Mouse (Mus musculus) adrenal gland, adult 8-10 months (tissue): ENCODE measurements at regions not wholly inside any gene's neighbourhood (a gene's known extent, or its start where the extent isn't known, plus 50 kb on each side); places are given as distances from the start of the nearest gene placed in this dataset.
"Not testable (repeated sequence)": the region's sequence is repeated elsewhere in the genome, so short reads cannot be mapped to it uniquely, and the experiment has no call there.

ENCODE experiments used
- DNase-seq: peaks from one replicate; pipeline ENCODE4 v3.0.0; 2022

DNA sequence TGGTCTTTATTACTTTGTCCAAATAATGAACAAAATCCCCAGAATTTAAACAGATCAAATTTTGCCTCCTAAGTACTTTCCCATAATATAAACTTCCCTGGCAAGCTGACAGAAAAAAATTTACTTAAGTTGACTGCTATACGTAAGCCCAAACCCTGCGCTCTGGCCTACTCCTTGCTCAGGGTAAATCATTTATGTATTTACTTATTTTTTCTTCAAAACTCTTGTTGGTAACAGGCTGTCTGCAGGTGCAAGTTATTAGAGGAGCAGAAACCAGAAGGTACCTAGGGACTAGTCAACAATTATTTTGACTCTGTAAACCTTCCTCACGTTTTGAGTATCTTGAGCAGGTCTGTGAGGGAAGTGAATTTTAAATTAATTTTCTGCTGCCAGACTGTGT, 2615.7 kb downstream of the Poteg start:
- no peak for DNase-seq

DNA sequence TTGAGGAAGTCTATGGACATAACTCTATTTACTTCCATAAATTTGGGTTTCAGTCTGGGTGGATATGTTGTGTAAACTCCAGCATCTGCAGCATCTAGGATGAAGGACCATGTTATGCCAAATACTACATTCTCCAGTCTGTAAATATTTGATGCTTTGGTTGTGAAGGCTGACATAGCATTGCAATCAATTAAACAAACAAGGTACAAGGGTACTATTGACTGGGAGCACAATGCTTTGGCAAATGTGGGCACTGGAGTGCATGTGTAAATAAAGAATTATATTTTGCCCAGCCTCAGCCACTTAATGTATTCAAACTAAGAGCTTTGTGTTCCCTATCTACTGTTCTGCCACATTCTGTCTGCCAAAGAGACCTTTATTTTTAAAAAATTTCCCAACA, 2630.3 kb downstream of the Poteg start:
- no peak for DNase-seq

DNA sequence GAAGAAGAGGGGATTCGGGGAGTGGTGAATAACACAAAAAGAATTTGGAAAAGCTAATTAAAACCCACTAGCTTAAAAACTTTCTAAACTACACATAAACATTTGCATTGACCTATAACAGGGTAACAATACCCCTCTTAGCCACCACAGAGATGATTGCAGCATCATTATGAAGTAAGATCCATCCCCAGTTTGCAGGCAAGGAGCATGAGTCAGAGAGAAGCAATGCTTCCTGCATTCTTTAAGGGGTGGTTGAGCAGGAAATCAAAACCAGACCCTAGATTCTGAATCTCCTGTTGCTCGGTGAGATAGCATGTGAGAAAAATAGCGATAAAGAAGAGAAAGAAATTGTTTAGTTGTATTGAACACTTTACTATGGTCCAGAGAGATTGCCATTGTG, 2680.3 kb downstream of the Poteg start:
- DNase-seq, result no peak

DNA sequence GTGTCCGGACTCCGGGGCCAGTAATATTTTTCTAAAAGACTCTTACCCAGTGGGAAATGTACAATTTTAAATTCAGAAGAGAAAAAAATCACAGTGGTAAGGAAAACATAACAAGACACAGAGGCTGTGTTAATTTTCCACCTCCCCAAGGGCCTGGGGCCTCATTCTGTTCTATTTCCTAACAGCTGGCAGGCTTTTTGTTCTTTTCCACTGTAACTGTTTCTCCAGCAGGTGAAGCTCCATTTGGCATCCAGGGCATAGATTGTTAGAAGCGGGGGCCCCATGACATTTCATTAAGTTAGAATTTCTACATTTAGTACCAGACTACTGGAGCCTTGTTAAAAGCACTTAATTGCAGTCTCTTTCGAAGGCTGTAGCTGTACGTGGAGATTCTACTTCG, 2687.5 kb downstream of the Poteg start:
- no peak for DNase-seq

DNA sequence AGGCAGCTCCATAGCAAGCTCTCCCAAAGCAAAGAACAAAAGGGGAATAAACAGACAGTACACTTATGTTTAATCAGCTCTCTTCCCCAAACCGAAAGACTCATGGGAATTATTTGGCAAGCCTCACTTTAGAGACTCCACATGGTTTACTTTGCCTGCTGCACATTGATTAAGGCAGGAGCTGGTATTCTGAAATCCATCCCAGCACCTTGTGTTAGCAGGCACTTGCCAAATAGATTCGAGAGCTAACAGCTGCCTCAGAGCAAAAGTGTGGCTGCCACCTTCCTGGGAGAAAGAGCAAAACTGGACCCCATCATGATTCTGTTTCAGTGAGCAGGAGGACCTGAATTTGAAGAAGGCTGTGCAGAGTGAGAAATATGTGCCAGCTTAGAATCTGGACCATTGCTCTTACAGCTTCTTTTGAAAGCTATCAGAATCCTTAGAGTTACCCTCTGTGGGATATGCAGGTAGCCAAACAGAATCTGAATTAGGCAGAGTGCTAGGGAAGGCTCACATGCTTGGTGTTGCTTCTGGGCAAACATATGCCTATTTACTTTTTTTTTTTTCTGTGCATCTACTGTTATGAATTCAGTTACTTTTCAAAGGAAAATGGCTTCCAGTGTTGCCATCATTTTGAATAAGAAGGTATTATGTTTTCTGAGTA, 2703.8 kb downstream of the Poteg start:
- no peak for DNase-seq

DNA sequence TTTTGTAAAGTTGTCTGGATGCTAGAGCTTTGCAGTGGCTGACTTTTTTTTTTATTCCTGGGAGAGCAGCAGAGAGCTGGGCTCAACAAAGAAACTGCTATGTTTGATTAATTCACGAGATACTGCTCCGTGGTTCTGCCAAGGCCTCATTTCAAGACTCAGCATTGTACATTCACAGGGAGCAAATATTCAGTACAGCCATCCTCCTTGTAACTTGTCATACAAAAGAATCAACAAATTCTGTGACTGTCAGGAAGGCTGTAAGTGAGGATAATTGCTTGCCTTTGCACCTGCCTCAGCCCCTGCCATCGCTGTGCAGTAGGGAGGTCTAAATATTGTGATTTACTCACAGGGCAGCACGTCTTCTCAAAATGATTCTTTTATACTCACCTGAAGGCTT, 2705.5 kb downstream of the Poteg start:
- DNase-seq, result no peak

DNA sequence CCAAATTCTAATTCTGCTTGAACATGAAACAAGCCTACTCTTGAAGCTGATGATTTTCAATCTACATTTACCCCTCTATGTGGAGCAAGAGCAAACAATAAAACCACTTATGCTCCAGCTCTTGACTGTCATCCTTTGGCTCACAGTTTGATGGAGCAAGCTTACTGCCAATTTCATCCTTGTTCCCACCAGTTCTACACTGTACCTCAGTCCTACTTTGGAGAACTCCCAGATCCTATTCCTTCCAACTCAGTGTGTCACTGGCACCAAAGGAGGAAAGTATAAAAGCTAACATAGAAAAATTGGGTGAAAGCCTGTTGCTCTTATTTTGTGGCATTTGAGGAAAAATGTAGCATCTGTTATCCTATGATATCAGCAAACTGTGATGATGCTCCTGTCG, 2724.4 kb downstream of the Poteg start:
- no peak for DNase-seq

DNA sequence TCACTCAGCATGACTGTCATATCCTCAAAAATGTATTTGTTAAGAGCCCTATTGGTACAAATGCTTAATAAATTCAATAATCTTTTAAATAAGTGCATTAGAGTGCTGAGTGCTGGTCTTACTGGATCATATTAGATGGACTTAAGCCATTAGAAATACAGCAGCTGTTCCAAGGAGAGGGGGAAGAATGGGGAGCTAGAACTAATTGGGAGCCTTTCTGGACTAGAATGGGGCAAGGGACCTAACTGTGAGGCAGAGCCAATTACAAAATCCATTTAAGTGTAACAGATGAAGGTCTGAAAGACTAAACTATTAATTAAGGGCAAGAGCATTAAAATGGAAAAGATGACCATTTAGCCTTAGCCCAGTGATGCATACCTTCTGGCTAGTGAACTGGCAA, 2755.3 kb downstream of the Poteg start:
- DNase-seq, result not testable (repeated sequence)

DNA sequence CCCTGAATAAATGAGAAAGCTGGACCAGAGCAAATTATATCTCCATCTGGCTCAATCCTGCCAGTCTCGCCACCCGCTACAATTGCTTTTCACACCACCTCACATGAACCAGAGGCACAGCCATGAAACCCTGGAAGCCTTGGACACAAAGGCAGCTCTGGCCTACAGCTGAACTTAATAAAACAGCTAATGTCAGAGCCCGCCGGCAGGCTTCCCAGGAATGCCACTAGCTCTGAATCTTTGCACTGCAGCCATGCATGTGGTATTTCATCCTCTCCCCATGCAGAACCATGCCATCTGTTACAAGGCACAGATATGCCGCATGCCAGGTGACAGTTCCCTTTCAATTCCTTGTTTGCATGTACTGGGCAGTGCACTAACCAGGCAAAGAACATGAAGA, 2779.9 kb downstream of the Poteg start:
- DNase-seq, result no peak

DNA sequence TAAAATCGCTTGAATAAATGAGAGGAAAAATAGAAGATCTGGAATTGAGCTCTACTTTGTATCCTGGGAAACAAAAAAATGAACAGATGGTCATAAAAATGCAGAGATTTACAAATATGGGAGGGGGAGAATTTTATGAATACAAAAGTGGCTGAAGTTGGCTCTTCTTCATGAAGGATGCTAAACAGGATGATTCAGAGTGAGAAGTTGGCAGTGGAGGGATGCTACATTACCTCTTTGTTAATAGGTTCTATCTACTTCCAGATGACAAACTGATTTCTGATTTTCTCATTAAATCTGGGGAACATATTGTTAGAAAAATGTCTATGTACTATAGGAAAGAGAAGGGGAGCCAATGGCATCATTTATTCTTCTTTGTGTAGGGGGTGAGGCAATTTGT, 2785.8 kb downstream of the Poteg start:
- DNase-seq, result no peak

DNA sequence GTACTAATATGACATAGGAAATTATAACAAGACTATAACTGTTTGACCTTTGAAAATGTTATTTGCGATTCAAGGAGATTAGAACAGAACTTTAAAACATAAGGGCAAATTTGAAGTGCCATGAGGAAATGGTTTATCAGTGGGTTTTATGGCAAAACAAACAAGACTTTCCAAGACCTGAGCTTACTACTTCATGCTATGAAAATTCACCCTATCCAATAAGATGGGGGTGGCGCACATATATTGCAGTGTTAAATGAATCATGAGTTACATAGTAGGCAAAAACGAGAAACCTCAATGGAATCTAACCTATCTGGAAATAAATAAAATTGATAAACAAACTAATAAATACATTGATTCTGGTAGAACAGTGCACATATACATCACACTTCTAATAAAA, 2804.3 kb downstream of the Poteg start:
- no peak for DNase-seq

DNA sequence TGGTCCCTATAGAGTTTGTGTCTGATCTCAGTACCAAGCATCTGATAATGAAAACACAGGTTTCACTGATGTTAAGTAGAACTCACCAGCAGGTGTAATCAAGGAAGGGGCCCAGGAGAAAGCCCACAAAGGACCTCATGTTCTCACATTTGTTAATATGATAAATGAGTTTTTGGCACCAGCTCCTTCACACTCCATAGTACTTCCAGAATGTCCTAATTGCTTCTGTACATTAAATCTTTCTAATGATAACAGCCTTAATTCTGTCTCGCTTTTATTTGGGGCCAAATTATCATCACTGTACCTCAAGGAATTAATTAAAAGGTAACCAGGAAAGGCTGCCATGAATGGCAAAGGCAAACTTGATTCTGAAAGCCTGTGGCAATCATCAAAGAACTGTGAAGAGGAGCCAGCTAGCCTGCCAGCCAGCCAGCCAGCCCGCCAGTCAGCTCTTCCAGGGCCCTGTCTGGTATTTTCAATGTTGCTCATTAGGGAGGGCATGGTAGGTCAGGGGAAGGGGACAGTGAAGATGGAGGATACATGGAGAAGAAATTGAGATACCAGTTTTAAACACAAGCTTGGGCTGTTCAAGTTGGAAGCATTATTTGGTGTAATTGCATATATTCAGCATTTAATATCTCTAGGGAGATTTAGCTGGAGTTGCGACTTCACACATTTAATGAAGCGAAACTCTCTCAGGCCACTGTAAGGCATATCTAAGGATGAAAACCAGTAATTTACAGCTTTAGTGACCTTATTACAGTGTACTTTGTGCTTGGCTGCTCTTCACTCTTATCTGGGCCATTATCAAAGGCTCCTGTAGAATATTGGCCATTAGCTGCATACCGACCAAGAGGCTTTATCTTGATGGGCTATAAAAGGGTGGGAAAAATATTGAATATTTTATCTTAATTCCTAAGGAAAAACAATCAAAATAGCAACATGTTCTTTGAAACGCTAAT, 2822.8 kb downstream of the Poteg start:
- no peak for DNase-seq

DNA sequence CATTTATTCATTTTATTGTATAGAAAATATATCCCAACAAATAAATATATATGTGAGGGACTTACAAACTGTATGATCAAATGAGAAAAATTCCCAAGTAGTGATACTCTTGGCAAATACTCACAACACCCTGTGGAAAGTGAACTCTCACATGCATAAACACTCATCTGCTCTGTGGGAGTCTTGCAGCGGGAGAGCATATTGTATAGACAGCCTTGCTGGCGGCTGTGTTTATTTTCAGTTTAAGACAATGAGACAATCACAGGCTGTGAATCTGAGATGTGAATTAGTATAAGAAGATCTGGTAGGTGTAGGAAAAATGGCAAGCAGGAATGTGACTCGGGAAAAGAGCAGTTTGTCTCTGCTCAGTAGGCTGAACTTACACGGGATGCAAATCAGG, 2841.7 kb downstream of the Poteg start:
- no peak for DNase-seq

DNA sequence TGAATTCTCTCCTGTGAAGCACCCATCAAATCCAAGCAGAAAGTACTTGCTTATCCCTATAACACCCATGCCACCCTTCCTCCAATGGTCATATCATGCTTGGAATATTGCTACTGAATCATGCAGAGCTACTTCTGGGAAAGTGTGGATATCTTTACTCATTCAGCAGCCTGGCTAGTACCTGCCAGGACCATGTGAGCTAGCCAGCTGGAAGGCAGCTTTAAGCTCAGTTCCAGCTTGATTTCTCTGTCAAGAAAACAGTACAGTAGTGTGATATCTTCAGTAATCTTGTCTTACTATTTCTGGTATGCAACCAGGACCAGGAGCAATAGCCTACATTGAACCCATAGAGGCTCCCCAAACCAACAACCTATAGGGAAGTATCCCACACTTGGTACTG, 2883.7 kb downstream of the Poteg start:
- DNase-seq, result no peak

DNA sequence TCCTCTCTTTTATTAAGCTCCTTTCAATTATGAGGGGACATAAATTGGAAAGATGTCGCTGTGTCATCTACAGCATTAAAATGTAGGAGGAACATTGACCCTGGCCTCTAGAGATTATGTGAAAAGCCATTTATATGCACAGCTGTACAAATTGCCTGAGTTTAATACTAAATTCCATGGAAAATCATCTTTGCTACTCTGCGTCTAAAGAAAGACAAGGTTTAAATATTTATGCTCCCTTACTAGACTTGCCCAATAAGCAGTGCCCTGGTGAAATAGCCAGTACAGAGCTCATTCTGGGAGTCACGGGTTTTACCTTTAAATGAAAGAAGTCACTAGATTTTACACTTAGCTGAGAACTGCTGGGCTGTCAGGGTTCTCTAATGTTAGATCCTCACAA, 2885.9 kb downstream of the Poteg start:
- no peak for DNase-seq

DNA sequence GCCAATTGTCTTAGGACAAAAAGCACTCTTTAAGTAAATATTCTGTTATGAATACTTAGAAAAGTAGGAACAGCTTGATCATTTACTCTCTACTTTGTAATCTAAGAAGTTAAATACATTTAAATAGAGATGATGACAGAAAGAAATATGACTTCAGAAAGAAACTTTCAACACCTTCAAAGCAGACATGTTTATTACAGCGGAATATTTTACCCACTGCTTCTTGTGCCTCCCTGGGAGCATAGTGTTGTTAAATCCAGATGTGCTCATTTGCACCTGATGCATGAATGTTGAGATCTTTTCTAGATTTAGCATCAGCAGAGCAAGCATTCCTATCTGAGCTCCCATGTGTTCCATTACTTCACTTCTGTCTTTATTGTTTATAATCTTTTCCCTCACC, 2912.0 kb downstream of the Poteg start:
- no peak for DNase-seq

DNA sequence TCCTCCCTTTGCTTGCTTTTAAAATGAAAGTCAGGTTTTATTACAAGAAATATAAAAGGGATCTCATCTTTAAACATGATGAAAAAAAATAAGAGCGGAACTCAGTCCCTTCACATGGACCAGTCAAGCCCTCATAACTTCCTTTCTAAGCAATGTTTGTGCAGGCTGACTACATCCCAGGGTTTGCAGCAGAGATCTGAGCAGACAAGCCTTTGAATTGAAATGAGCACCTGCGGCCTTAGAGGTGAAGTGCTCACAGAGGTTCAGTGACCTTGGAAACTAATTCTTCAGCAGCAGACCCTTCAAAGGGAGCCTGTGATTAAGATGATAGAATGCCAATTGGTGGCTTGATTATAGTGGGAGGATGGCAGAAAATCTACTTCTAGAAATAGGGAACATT, 2918.3 kb downstream of the Poteg start:
- no peak for DNase-seq

DNA sequence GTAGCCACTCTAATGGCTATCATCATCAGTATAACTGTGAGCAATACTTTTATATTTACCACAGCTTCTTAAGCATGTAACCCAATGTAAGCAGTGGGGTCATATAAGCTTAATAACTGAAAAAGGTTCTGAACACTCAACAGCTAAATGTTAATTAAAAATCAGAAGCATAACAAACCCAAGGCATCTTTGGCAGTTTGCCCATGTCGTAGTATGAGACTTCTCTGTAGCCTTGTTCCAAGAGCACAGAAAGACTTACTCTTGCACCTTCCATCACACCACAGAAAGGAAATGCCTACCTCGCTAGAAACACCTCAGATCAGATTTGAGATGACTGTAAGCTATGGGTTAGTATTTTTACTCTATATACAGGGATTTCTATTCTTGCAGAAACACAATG, 2944.5 kb downstream of the Poteg start:
- no peak for DNase-seq

DNA sequence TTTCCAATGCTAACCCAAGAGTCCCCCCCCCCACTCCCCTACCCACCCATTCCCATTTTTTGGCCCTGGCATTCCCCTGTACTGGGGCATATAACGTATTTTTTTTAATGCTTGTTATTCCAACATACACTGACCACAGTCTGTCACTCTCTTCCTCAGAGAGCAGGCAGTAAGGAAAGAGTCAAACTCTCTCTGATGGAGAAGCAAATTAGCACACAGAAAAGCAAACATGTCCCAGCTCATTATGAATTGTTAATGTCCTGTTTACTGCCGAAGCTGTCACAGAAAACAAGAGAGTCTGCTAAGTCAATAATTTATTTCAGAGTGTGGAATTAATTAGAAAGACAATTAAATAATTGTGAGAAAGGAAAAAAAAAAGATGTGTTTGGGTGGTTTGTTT, 2989.1 kb upstream of the 5930422O12Rik start:
- DNase-seq, result no peak

DNA sequence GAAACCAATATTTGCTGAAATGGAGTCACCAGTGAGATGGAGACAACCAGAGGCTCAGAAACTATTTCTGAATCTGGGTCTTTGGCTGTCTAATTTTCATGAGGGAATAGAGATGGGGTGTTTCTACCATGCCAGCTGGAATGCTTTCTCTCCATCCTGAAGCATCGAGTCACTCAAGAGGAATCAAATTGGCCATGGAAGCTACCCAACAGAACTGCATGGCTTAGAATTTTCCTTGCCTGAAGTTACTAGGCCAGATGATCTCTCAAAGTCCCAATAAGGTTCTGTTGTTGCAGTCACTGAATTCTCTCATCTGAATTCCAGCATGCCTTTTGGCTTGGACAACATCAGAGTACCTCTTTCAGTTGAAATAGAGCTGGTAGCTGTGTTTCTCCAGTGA, 2986.7 kb upstream of the 5930422O12Rik start:
- DNase-seq, result no peak

DNA sequence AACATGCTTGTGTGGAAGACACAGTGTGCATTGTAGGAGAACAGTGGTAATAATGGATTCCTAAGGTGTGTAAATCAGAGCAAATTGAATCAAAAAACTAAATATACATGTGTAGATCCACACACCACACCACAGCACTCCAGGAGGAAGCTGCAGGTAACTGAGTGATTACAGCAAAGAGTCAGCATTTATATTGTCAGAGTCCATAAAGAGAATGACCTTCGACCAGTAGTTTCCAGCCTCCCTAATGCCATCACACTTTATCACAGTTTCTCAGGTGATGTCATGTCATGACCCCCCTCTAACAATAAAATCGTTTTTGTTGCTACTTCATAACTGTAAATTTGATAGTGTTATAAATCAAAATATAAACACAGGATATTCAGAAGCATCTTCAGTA, 2984.6 kb upstream of the 5930422O12Rik start:
- no peak for DNase-seq

DNA sequence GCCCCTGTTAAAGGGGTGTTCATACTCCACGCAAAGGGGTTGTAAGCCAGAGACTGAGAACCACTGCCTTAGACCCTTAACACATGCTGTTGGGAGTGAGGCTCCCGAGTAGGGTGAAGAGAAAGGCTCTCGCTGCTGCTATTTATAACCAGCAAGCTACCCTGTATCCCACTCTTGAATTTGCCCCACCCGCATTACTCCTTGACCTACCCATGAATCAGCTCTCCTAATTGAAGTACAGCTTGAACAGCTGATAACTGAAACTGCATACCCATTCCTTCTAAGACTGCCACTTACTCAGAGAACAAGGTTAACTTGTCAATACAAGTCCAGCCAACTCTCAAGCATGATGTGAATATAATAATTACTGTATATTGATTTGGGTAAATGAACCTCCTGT, 2984.2 kb upstream of the 5930422O12Rik start:
- no peak for DNase-seq

DNA sequence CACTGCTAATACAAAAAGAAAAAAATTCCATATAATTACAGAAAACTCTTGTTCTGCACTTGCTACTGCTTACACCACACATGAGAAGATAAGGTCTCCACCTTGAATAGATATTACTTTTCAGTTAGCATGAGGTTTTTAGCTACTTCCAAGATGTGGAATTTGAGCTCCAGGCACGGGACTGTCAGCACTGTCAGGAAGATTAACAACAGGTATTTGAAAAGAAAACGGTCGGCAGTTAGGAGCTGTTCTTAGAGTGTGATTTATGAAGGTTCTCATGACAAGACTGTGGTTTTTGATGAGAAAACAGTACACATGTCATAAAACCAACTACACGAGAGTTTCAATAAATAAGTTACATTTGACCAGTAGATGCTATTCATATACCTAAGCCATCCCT, 2970.4 kb upstream of the 5930422O12Rik start:
- DNase-seq, result no peak

DNA sequence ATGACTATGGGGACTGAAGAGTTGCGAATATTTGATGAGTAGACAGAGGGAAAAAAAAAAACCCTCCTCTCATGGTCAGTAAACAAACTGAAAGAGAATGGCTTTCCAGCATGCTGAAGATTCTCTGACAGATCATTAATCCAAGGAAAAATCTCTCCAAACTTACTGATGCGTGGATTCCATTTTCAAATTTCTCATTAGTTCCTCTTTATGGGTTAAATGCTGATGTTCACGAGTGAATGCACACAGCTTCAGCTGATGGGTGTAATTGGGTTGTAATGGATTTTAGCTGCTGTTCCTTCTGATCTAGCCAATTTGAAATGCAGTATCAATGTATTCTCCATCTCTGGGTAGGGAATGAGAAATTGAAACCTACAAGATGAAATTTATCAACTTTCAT, 2945.6 kb upstream of the 5930422O12Rik start:
- no peak for DNase-seq
